Mouse (Mus musculus): Measurements from ENCODE around the gene Chrna1.

GRCm38 (mm10) chr2:73528516-73529355, 51.4 kb downstream of the Chrna1 start:
- TF ChIP-seq CTCF (IDR thresholded peaks at IDR 0.05; ENCODE audit: insufficient read depth, low read length) (no peak), POLR2A (IDR thresholded peaks at IDR 0.05; ENCODE audit: borderline replicate concordance, extremely low read depth, low read depth, low read length) (no peak)

Data from lung, adult 2 months (tissue).